Mouse (Mus musculus) hindbrain, embryonic 16.5 days (tissue): ENCODE data around the gene Arnt2. TPM values are rescaled to one million over a fixed set of nuclear protein-coding genes. Genes with fewer than 3 reads are reported as not detected.

Source experiments
- ATAC-seq: fragments of 200-750 bp; cut with Nextera tagmentation; 2 replicates; pipeline ENCODE4 v1.8.0; 2017; ENCODE audit warnings: moderate TSS enrichment, moderate library complexity
- H3K27ac ChIP-seq: fragments of 300-500 bp; sonication (generic); 2 replicates; pipeline ENCODE4 v1.5.1; 2014; ENCODE audit warnings: low read depth, mild to moderate bottlenecking, control low read depth, low read length, moderate library complexity
- H3K27me3 ChIP-seq: fragments of 300-500 bp; sonication (generic); replicated peaks from 2 replicates; pipeline ENCODE4 v1.6.1; 2014; ENCODE audit warnings: low read length; ENCODE audit not compliant: control insufficient read depth, insufficient read depth
- H3K36me3 ChIP-seq: fragments of 300-500 bp; sonication (generic); 2 replicates; pipeline ENCODE4 v1.6.1; 2014; ENCODE audit warnings: mild to moderate bottlenecking, low read length, moderate library complexity, mixed read lengths; ENCODE audit not compliant: control insufficient read depth, insufficient read depth
- H3K4me1 ChIP-seq: fragments of 300-500 bp; sonication (generic); 2 replicates; pipeline ENCODE4 v1.6.1; 2014; ENCODE audit warnings: low read depth, low read length; ENCODE audit not compliant: control insufficient read depth, insufficient read depth
- H3K4me2 ChIP-seq: fragments of 300-500 bp; sonication (generic); 2 replicates; pipeline ENCODE4 v1.6.1; 2014; ENCODE audit warnings: mild to moderate bottlenecking, low read length, control low read depth, moderate library complexity
- H3K4me3 ChIP-seq: fragments of 300-500 bp; sonication (generic); 2 replicates; pipeline ENCODE4 v1.5.1; 2014; ENCODE audit warnings: mild to moderate bottlenecking, low read length, control low read depth, moderate library complexity
- H3K9ac ChIP-seq: fragments of 300-500 bp; sonication (generic); 2 replicates; pipeline ENCODE4 v1.6.1; 2014; ENCODE audit warnings: low read depth, mild to moderate bottlenecking, control low read depth, low read length, moderate library complexity
- H3K9me3 ChIP-seq: fragments of 300-500 bp; sonication (generic); 2 replicates; pipeline ENCODE4 v1.6.1; 2014; ENCODE audit warnings: mild to moderate bottlenecking, low read length, moderate library complexity; ENCODE audit not compliant: control insufficient read depth
- WGBS: fragments of 180-500 bp; shearing (Covaris S2); extraction: QIAGEN DNeasy Blood & Tissue Kit; methylation state at CpG from one replicate; pipeline ENCODE4 v1.1.7; 2014; 5-methylcytosine and 5-hydroxymethylcytosine counted together
- polyA plus RNA-seq: library from polyadenylated mRNA; unstranded; fragments of >200 nt; fragmentation: Nextera tagmentation; extraction: Ambion mirVana; gene quantifications from 2 replicates; pipeline ENCODE4 v1.2.1, GENCODE M21; 2015

Gene Arnt2
- polyA plus RNA-seq, 1 experiment from 2014 or later, result 53.8 TPM

DNA sequence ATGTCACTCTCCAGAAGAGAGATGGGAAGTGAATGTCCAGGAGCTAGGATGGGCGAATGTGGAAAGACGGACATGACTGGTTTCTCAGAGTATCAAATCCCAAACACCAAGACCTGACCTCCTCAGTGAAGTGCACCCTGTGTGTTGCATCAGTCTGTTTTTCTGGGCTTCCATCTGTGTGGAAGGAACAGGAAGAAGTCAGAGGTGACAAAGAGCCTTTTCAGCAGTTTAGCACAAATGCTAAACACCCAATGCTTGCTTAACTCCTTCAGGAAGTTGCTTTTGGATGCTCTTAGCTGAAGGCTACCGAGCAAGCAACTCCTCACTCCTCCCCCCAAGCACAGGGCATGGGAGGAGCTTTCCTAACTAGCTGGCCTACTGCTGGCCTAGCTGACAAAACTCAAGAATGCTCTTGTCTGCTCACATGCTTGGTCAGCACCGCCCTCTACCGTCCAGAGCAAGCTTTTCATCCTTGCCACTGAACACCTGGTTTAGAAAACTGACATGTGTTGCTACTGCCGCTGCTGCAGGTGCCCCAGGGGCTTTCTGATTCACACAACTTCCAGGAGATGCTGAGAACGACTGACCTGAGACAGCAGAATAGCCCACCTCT is 137.7 kb downstream of the Arnt2 start:
- peaks cover 24% of the 10 kb centered on the region for H3K36me3 ChIP-seq
- no peak overlapping the region for H3K4me3 ChIP-seq
- no peak overlapping the region for H3K27ac ChIP-seq
- H3K9me3 ChIP-seq, result no peaks in the 10 kb centered on the region
- no peak overlapping the region for H3K9ac ChIP-seq
- ATAC-seq, result peak; percentile 87
- H3K4me1 ChIP-seq, result no peaks in the 10 kb centered on the region
- WGBS, result 29% methylated on average over 7 of the region's 7 CpGs
- H3K4me2 ChIP-seq, result no peak overlapping the region
- H3K27me3 ChIP-seq, result no peaks in the 10 kb centered on the region

DNA sequence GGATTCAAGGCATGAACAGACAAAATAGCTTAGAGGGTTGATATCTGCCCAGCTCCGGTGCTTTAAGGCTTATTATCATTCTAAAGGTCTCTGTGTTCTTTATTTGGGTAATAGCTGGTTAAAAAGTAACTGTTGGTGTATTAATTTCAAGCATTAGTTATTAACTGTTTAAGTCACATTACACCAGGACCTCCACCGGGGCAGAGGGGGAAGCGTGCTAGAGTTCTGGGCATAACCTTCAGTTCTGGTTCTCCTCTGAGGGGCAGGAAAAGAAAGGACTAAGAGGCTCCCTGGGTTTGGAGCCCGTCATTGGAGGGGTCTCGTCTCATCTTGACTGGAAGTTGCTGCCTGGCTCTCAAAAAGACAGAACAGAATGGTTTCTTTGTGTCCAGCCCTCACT is 138.5 kb downstream of the Arnt2 start:
- H3K27ac ChIP-seq, result no peak overlapping the region
- no peaks in the 10 kb centered on the region for H3K4me1 ChIP-seq
- H3K4me3 ChIP-seq, result no peak overlapping the region
- H3K4me2 ChIP-seq, result no peak overlapping the region
- H3K36me3 ChIP-seq, result peaks cover 24% of the 10 kb centered on the region
- no peaks in the 10 kb centered on the region for H3K9me3 ChIP-seq
- ATAC-seq, result no peak
- WGBS, result 86% methylated on average over 5 of the region's 5 CpGs
- H3K9ac ChIP-seq, result no peak overlapping the region
- no peaks in the 10 kb centered on the region for H3K27me3 ChIP-seq

GRCm38 (mm10) chr7:84263466-84263865 is 146.5 kb downstream of the Arnt2 start:
- H3K27ac ChIP-seq, result no peak overlapping the region

DNA sequence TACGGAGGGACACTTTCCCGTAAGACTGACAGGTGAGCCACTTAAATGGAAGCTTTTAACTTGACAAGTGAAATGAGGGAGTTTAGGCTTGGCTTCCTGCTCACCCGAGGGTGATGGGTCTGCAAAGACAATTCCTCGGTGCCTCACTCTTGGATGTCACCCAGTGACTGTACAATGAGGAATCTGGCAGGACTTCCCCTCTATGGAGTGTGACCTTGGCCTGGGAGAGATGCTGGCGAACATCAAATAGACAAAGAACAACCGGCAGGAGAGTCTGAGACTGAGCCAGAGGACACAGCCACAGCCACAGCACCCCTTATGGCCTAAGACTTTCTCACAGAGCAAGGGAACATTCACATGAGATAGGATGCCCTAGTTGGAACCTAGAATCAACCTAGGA is 148.6 kb downstream of the Arnt2 start:
- Histone ChIP-seq H3K4me2 (no peak overlapping the region), H3K4me3 (no peak overlapping the region), H3K27ac (no peak overlapping the region), H3K36me3 (peaks cover 28% of the 10 kb centered on the region), H3K9me3 (no peaks in the 10 kb centered on the region), H3K9ac (no peak overlapping the region), H3K27me3 (no peaks in the 10 kb centered on the region), H3K4me1 (no peaks in the 10 kb centered on the region)
- WGBS, result 66% methylated on average over 6 of the region's 6 CpGs
- 0 out of 2 replicates have a peak, but pooled peaks have one; percentile 12 for ATAC-seq

More at GRCm38 (mm10) chr7:84263466-84263865, 146.5 kb downstream of the Arnt2 start:
- no peak overlapping the region for H3K9ac ChIP-seq
- WGBS, result 89% methylated on average over 4 of the region's 4 CpGs
- H3K4me2 ChIP-seq, result no peak overlapping the region
- H3K27me3 ChIP-seq, result no peaks in the 10 kb centered on the region
- H3K4me1 ChIP-seq, result no peaks in the 10 kb centered on the region
- no peaks in the 10 kb centered on the region for H3K9me3 ChIP-seq
- ATAC-seq, result no peak
- no peak overlapping the region for H3K4me3 ChIP-seq
- H3K36me3 ChIP-seq, result peaks cover 33% of the 10 kb centered on the region

- Histone ChIP-seq H3K36me3 (peaks cover 26% of the 10 kb centered on the region), H3K27me3 (no peaks in the 10 kb centered on the region), H3K4me1 (no peaks in the 10 kb centered on the region), H3K9me3 (no peaks in the 10 kb centered on the region), H3K9ac (no peak overlapping the region), H3K27ac (no peak overlapping the region), H3K4me3 (no peak overlapping the region), H3K4me2 (no peak overlapping the region)
- WGBS, result 86% methylated on average over 4 of the region's 4 CpGs
- peak; percentile 25; the same call in 1 of the 2 replicates for ATAC-seq
Observed at GRCm38 (mm10) chr7:84260401-84260800, 149.6 kb downstream of the Arnt2 start.

- Histone ChIP-seq H3K4me1 (no peaks in the 10 kb centered on the region), H3K9ac (no peak overlapping the region), H3K4me3 (no peak overlapping the region), H3K9me3 (no peaks in the 10 kb centered on the region), H3K4me2 (no peak overlapping the region), H3K36me3 (peaks cover 17% of the 10 kb centered on the region), H3K27me3 (no peaks in the 10 kb centered on the region), H3K27ac (no peak overlapping the region)
- 71% methylated on average over 4 of the region's 4 CpGs for WGBS
- no peak for ATAC-seq
Observed at GRCm38 (mm10) chr7:84259309-84259985, 150.5 kb downstream of the Arnt2 start.

DNA sequence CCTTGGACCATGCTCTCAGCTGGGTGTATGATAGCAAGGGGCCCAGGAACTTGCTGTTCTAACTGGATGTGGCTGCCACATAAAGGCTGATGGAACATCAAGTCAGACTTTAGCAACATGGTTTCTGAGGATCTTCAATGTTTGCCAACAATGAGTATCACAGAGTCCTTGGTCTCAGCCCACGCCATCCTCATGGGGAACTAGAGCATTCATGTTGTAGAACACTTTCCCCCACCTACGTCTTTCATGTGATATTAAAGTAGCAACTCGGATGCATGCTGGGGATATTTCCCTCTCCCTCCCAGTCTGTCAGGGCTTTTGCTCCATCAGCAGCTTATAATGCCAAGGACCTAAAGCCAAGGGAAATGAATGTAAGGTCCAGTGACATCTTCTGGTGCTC is 153.3 kb downstream of the Arnt2 start:
- H3K27me3 ChIP-seq, result no peaks in the 10 kb centered on the region
- 95% methylated on average over 3 of the region's 3 CpGs for WGBS
- H3K36me3 ChIP-seq, result peaks cover 9% of the 10 kb centered on the region

DNA sequence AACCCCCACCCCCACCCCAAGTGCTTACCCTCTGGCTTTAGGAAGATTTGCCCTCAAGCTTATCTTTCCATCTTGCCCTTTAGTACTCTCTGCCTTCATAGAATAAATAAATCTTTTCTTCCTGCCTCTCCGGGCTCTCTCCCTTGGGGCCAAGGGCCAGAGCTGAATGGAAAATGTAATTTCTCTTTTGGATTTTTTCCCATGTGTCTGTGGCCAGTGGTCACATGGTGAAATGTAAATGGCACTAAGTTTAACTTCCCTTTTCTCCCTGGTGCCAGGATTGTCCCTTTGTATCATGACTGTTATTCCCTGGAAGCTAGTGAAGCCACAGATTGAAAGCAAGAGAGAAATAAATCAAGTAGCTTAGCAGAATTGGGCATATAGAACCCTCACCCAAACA is 153.7 kb downstream of the Arnt2 start:
- no peak overlapping the region for H3K27ac ChIP-seq
- no peak overlapping the region for H3K9ac ChIP-seq
- H3K4me2 ChIP-seq, result no peak overlapping the region
- no peaks in the 10 kb centered on the region for H3K27me3 ChIP-seq
- 68% methylated on average over 1 of the region's 1 CpGs for WGBS
- ATAC-seq, result no peak
- H3K36me3 ChIP-seq, result peaks cover 9% of the 10 kb centered on the region
- no peak overlapping the region for H3K4me3 ChIP-seq
- H3K9me3 ChIP-seq, result no peaks in the 10 kb centered on the region
- H3K4me1 ChIP-seq, result no peaks in the 10 kb centered on the region

More for the DNA sequence above, 153.3 kb downstream of the Arnt2 start:
- H3K27ac ChIP-seq, result no peak overlapping the region
- no peak overlapping the region for H3K4me3 ChIP-seq
- H3K9me3 ChIP-seq, result no peaks in the 10 kb centered on the region
- H3K9ac ChIP-seq, result no peak overlapping the region
- no peaks in the 10 kb centered on the region for H3K4me1 ChIP-seq
- ATAC-seq, result no peak
- no peak overlapping the region for H3K4me2 ChIP-seq

DNA sequence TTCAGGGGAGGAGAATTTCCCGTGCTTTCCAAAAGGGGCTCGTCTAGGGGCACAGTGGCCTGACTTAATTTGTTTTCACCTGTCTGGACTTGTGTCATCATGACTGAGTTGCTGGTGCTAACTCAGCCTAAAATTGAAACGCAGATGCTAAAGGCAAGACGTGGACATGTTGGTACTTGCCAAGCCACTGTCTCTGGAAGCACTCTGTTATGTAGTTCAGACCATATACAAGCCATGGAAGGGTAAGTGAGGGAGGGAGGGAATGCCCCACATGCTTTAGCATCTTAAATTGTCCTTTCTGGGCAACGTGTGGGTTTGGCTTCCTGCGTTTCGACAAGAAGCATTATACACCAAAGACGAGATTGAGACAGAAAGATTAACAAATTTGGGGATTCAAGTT is 155.1 kb downstream of the Arnt2 start:
- H3K27me3 ChIP-seq, result no peaks in the 10 kb centered on the region
- no peak overlapping the region for H3K9ac ChIP-seq
- ATAC-seq, result no peak
- no peak overlapping the region for H3K4me3 ChIP-seq
- 80% methylated on average over 8 of the region's 8 CpGs for WGBS
- no peaks in the 10 kb centered on the region for H3K9me3 ChIP-seq
- H3K36me3 ChIP-seq, result peaks cover 2% of the 10 kb centered on the region; the same call in 1 of the 2 replicates
- no peak overlapping the region for H3K27ac ChIP-seq
- H3K4me1 ChIP-seq, result no peaks in the 10 kb centered on the region
- H3K4me2 ChIP-seq, result no peak overlapping the region
